Mouse (Mus musculus) bone marrow, adult 2 months (tissue): ENCODE data around the gene Chrng. TPM values are rescaled to one million over a fixed set of nuclear protein-coding genes. Genes with fewer than 3 reads are reported as not detected.

ENCODE experiments used
- H3K27ac ChIP-seq: fragments of 200-500 bp; 2 replicates; pipeline ENCODE4 v1.5.1; 2012; ENCODE audit warnings: low read depth, mild to moderate bottlenecking, control low read depth, inconsistent platforms, low read length; ENCODE audit not compliant: control insufficient read depth, poor library complexity, insufficient read depth
- H3K4me1 ChIP-seq: fragments of 200-500 bp; 2 replicates; pipeline ENCODE4 v1.6.1; 2011; ENCODE audit warnings: low read length; ENCODE audit not compliant: control insufficient read depth, insufficient read depth
- H3K4me3 ChIP-seq: fragments of 200-500 bp; replicated peaks from 2 replicates; pipeline ENCODE3; 2011; ENCODE audit warnings: mild to moderate bottlenecking, low read depth, low read length, control low read depth; ENCODE audit not compliant: control insufficient read depth
- CTCF ChIP-seq: fragments of 200-500 bp; IDR thresholded peaks from 2 replicates; pipeline ENCODE4 v1.5.1; 2011; ENCODE audit warnings: low read length, control low read depth; ENCODE audit not compliant: control insufficient read depth, insufficient read depth
- POLR2A ChIP-seq: fragments of 200-500 bp; IDR thresholded peaks from 2 replicates; pipeline ENCODE4 v1.6.1; 2011; ENCODE audit warnings: low read depth, mild to moderate bottlenecking, control low read depth, low read length, borderline replicate concordance; ENCODE audit not compliant: control insufficient read depth
- WGBS: fragments of 180-500 bp; shearing (Covaris S2); methylation state at CpG from one replicate; pipeline ENCODE4 v1.1.7; 2018; 5-methylcytosine and 5-hydroxymethylcytosine counted together
- polyA plus RNA-seq: library from polyadenylated mRNA; stranded (reverse); fragments of >200 nt; gene quantifications from 2 replicates; pipeline ENCODE4 v1.2.4, GENCODE M21; 2011; ENCODE audit warnings: low replicate concordance; ENCODE audit not compliant: missing spikeins, insufficient read depth, insufficient read length

Chrng gene
- polyA plus RNA-seq, 1 experiment, result not detected

DNA sequence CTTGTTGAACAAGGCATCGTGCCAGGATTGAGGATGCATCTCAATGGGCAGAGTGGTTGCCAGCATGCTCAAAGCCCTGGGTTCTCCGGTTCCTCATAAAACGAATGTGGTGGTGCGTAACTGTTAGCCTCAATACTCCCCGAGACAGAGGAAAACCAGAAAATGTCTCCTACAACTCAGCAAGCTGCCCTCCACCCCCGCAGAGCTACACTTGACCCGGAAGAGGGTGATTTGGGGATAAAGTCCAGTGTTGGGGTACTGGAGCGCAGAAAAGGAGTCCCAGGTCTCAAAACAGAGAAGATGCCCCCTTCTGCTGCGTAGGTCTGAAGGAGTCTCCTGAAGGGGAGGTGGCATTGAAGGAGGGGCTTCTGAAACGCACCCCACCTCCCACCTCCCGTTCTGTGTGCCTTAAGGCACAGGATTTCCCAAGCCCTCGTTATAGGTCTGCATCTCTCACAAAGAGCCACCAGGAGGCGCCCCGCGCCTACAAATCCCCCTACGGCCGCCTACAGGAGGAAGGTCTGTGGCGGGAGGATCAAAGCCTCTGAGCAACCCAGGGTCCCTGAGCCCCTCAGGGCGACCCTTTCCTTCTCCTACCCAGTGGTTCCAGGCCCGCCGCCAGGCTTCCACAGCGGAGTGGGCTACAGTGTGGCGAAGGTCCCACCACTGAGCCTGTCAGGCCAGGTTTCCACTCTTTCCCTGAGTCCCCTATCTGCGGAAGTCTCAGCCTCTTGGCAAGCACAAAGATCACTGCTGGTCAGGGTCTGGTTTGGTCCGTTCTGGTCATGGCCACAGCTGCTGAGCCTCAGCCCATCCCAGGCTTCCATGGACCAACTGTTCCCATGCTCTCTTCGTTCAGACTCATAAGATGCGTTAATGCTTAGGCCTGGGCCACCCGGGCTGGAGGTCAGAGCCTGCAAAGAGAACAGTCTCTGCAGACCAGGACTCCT lies 30.2 kb upstream of the Chrng start:
- no peak overlapping the region for H3K4me3 ChIP-seq
- WGBS, result 34% methylated on average over 28 of the region's 28 CpGs
- H3K27ac ChIP-seq, result no peak overlapping the region
- TF ChIP-seq POLR2A (no peak), CTCF (peak; percentile 41; the same call in 1 of the 2 replicates)
- no peaks in the 10 kb centered on the region for H3K4me1 ChIP-seq

DNA sequence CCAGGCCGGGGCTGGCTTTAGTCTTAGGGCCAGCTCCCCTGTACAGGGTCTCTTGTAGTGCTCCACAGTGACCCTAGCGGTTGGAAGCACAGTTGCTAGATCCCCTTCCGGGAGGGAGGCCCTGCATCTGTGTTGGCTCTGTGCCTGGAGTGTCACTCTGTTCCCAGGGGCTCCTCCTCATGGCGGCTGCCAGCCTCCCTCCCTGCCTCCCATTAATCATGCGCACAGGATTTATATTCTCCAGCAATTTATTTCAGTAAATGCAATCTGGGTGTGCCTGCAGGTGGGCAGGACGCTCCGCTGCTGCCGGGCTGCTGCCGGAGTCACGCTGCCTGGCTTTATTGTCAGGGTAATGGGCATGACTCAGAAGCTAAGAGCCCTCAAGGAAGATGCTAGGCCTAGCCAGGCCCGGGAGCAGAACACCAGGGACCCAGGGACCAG lies 28.6 kb upstream of the Chrng start:
- H3K4me1 ChIP-seq, result no peaks in the 10 kb centered on the region
- no peak overlapping the region for H3K27ac ChIP-seq
- TF ChIP-seq POLR2A (no peak), CTCF (no peak; the same call in 1 of the 2 replicates)
- 26% methylated on average over 11 of the region's 11 CpGs for whole genome bisulfite sequencing
- H3K4me3 ChIP-seq, result no peak overlapping the region

DNA sequence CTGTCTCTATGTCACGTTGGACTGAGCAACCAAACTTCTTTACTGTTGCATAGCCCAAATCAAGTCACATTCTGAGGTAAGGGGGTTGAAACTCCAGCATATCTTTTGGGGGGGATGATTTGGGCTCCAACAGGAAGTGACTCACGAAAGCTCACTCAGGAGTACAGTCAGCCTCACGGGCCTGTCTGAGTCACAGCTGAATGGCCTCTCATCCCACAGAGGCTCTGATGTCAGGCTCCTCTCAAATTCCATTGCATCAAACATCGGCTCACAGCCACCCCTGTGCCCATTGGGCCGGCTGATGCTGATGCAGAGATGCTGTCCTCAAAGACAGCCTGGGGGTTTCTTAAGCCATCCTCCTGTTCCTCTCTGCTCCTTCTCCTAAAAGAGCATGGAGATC lies 23.6 kb upstream of the Chrng start:
- no peak overlapping the region for H3K4me3 ChIP-seq
- 20% methylated on average over 5 of the region's 5 CpGs for WGBS
- H3K27ac ChIP-seq, result no peak overlapping the region
- H3K4me1 ChIP-seq, result no peaks in the 10 kb centered on the region
- TF ChIP-seq POLR2A, result no peak
- no peak for TF ChIP-seq CTCF

DNA sequence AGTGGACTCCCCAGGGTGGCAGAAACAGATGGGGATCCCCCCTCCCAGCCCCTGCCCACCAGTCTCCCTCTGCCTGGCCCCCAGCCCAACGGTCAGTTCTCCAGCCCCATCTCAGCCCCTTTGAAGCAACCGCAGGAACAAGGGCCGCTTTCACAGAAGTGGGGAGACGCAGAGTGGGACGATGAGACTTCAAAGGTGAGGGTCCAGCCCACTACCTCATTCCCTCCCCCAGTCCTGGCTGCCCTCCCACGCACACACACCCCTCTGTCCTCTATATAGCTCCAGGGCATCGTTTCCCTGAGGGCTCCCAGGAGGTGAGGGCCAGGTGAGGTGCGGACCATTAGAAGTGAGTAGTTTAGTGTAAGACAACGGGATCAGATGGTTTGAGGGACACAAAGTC lies 21.4 kb upstream of the Chrng start, which contains the start of gene Prss56:
TSS of gene Prss56 (plus strand) at position 301 of the 400 bp plus-strand sequence.
- whole genome bisulfite sequencing, result 72% methylated on average over 9 of the region's 9 CpGs

DNA sequence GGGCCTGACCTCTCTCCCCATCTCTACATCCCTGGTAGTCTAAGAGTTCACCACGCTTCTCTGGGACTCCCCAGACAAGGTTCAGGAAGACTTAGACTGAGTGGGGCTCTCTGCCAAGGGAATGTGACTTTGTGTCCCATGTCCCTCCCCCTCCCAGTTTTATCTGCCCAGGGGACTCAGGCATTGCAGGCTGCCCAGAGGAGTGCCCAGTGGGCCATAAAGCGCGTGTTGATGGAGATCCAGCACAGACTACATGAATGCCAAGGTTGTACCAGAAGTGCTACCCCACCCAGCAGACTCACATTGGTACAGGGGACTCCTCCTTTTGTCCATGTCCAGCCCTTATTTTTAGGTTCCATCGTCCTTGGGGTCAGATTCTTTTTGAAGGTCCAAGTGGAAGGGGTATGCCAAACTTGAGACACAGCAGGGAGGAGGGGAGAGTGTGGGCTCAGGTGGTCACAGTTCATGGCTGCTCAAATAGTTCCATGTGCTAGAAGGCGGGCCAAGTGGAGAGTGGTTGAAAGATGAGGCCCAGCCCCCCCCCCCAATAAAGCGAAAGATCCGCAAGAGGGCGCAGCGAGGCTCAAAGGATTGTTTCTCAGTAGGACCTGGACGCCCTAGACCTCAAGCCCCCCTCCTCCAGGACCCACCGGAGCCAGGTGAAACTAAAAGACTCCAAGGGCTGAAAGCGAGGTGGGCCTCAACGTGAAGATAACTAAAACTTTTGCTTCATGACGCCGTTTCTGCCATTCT lies 20.3 kb upstream of the Chrng start:
- H3K27ac ChIP-seq, result no peak overlapping the region
- WGBS, result 34% methylated on average over 15 of the region's 15 CpGs
- no peak overlapping the region for H3K4me3 ChIP-seq
- TF ChIP-seq CTCF (no peak), POLR2A (no peak)
- no peaks in the 10 kb centered on the region for H3K4me1 ChIP-seq

More for the DNA sequence above, 21.4 kb upstream of the Chrng start, which contains the start of gene Prss56:
- TF ChIP-seq POLR2A, result no peak
- no peak for TF ChIP-seq CTCF
- Histone ChIP-seq H3K27ac (no peak within 1 kb of the TSS), H3K4me1 (no peaks in the 10 kb centered on the region), H3K4me3 (no peak within 1 kb of the TSS)

DNA sequence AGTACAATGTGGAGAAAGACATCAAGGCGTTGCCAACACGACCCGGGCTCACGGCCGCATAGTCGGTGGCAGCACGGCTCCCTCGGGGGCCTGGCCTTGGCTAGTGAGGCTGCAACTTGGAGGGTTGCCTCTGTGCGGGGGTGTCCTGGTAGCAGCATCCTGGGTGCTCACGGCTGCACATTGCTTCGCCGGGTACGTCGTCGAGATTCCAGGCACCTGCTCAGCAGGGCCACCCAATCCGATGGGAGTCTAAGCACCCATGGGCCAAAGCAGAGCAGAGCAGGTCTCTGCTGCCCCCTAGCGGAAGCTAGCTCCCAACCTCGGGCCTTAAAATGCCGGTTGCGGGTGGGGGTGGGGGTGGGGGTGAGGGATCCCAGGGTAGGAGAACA lies 19.7 kb upstream of the Chrng start:
- WGBS, result 10% methylated on average over 20 of the region's 20 CpGs
- peak; percentile 77 for TF ChIP-seq CTCF
- TF ChIP-seq POLR2A, result no peak
- H3K27ac ChIP-seq, result no peak overlapping the region
- no peak overlapping the region for H3K4me3 ChIP-seq
- no peaks in the 10 kb centered on the region for H3K4me1 ChIP-seq

DNA sequence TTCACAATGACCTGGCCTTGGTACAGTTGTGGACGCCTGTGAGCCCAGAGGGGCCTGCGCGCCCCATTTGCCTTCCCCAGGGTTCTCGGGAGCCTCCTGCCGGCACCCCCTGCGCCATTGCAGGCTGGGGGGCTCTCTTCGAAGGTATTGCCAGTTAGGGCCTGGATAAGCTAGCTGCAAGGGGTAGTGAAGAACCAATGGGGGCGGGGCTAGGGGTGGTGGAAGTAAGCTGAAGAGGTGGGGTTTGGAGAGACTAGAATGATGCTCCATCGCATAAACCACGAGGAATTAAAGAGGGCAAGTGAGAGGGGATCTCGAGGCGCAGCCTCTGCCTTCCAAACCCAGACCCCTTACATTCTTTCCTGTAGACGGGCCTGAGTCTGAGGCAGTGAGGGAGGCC lies 18.9 kb upstream of the Chrng start:
- H3K4me1 ChIP-seq, result no peaks in the 10 kb centered on the region
- TF ChIP-seq CTCF, result no peak
- no peak for TF ChIP-seq POLR2A
- WGBS, result 22% methylated on average over 13 of the region's 13 CpGs

DNA sequence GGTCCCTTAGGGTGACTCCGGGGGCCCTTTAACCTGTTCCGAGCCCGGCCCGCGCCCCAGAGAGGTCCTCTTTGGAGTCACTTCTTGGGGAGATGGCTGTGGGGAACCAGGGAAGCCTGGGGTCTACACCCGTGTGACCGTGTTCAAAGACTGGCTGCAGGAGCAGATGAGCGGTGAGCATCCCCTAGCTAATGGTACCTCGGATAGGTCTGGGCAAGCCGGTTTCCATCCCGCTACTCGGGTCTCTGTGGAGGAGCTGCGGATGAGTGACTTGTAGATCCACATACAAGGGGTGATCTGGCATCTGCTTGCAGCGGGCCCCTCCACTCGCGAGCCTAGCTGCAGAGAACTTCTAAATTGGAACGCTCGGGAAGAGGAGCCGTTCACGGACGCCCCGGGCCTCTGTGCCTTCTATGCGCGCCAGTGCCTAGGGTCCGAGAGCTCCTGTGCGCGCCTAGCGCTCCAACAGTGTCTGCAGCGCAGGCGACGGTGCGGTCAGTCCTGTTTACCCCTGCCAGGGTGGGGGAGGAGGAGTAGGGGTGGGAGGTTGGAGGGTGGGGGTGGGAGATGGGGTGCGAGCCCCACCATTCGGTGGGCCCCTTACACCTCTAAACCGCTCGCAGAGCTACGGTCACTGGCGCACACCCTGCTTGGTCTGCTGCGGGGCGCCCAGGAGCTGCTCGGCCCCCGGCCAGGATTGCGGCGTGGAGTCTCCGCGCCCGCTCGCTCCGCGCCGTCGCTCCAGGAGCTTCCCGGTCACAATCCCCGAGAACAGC lies 18.0 kb upstream of the Chrng start:
- H3K4me1 ChIP-seq, result no peaks in the 10 kb centered on the region
- peak overlapping the region; percentile 50 for H3K4me3 ChIP-seq
- no peak overlapping the region for H3K27ac ChIP-seq
- 4% methylated on average over 54 of the region's 54 CpGs for WGBS
- TF ChIP-seq CTCF, result no peak
- no peak for TF ChIP-seq POLR2A

More for the DNA sequence above, 18.9 kb upstream of the Chrng start:
- H3K4me3 ChIP-seq, result no peak overlapping the region
- H3K27ac ChIP-seq, result no peak overlapping the region

DNA sequence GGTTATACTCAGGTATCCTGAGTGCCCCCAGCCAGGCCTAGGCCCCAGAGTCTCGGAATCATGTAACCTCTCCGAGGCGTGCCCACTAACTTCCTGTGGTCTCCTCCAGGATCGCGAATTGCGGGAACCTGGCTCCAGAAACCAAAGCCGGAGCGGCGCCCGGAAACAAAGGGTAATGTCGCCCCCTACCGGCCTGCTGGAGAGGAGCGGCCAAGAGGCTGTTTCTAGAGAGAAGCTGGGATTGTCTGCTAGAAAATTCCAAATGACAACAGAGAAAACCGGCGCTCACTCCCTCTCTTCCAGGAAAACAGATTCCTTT lies 17.5 kb upstream of the Chrng start:
- Histone ChIP-seq H3K4me3 (peak overlapping the region; percentile 50), H3K27ac (no peak overlapping the region), H3K4me1 (no peaks in the 10 kb centered on the region)
- WGBS, result under 1% methylated on average over 15 of the region's 15 CpGs
- no peak for TF ChIP-seq POLR2A
- peak; percentile 70 for TF ChIP-seq CTCF
